Mouse (Mus musculus): Measurements from ENCODE around the gene Olfr844. TPM values are rescaled to one million over a fixed set of nuclear protein-coding genes. Genes with fewer than 3 reads are reported as not detected.

The Olfr844 gene
- not detected in 2 replicates for polyA plus RNA-seq (2012; rRNA removed)

- no peak for DNase-seq
- Histone ChIP-seq H3K4me3 (replicated peaks; ENCODE audit: extremely low read depth, low read depth, low read length) (no peak within 1 kb of the TSS), H3K4me1 (ENCODE audit: control insufficient read depth, insufficient read depth, low read length) (no peaks in the 10 kb centered on the region)
- TF ChIP-seq CTCF (IDR thresholded peaks at IDR 0.05; ENCODE audit: insufficient read depth, low read length) (no peak), POLR2A (IDR thresholded peaks at IDR 0.05; ENCODE audit: borderline replicate concordance, extremely low read depth, low read depth, low read length) (no peak)
Measured at GRCm38 (mm10) chr9:19316047-19316446, at the start of gene Olfr844. Olfr844 (plus strand) TSS chr9:19316347.

- DNase-seq: no peak
- TF ChIP-seq CTCF (IDR thresholded peaks at IDR 0.05; ENCODE audit: insufficient read depth, low read length) (no peak), POLR2A (IDR thresholded peaks at IDR 0.05; ENCODE audit: borderline replicate concordance, extremely low read depth, low read depth, low read length) (no peak)
- 74% methylated on average over 1 of the region's 1 CpGs for WGBS
- Histone ChIP-seq H3K4me1 (ENCODE audit: control insufficient read depth, insufficient read depth, low read length) (no peaks in the 10 kb centered on the region), H3K4me3 (replicated peaks; ENCODE audit: extremely low read depth, low read depth, low read length) (no peak within 1 kb of the TSS)
Measured at GRCm38 (mm10) chr9:19336157-19336556, 20.0 kb downstream of the Olfr844 start, which contains the start of gene Olfr845. Olfr845 (plus strand) TSS chr9:19336457.

- Histone ChIP-seq H3K4me1 (ENCODE audit: control insufficient read depth, insufficient read depth, low read length) (no peaks in the 10 kb centered on the region), H3K4me3 (replicated peaks; ENCODE audit: extremely low read depth, low read depth, low read length) (no peak within 1 kb of the TSS)
- 29% methylated on average over 1 of the region's 1 CpGs for WGBS
- DNase-seq: no peak
- TF ChIP-seq POLR2A (IDR thresholded peaks at IDR 0.05; ENCODE audit: borderline replicate concordance, extremely low read depth, low read depth, low read length): no peak
Measured at GRCm38 (mm10) chr9:19363905-19364304, 47.8 kb downstream of the Olfr844 start, which contains the start of gene Olfr846. Olfr846 (minus strand) TSS chr9:19364005.

Other genes with a start within 250 kb of the Olfr844 start
- not detected in 2 replicates for gene Olfr836, start 196.0 kb upstream of the Olfr844 start, polyA plus RNA-seq (2012; rRNA removed)
- not detected in 2 replicates for gene Olfr837, start 180.0 kb upstream of the Olfr844 start, polyA plus RNA-seq (2012; rRNA removed)
- gene Olfr839-ps1, start 139.0 kb upstream of the Olfr844 start, polyA plus RNA-seq (2012; rRNA removed): not detected in 2 replicates
- not detected in 2 replicates for gene Olfr843, start 64.4 kb upstream of the Olfr844 start, polyA plus RNA-seq (2012; rRNA removed)
- not detected in 2 replicates for gene Olfr845, start 20.1 kb downstream of the Olfr844 start, polyA plus RNA-seq (2012; rRNA removed)
- not detected in 2 replicates for gene Olfr846, start 47.7 kb downstream of the Olfr844 start, polyA plus RNA-seq (2012; rRNA removed)
- not detected in 2 replicates for gene Olfr847, start 62.3 kb downstream of the Olfr844 start, polyA plus RNA-seq (2012; rRNA removed)
- not detected in 2 replicates for gene Olfr849, start 123.9 kb downstream of the Olfr844 start, polyA plus RNA-seq (2012; rRNA removed)
- not detected in 2 replicates for gene Olfr850, start 161.9 kb downstream of the Olfr844 start, polyA plus RNA-seq (2012; rRNA removed)
- not detected in 2 replicates for gene Olfr851, start 176.9 kb downstream of the Olfr844 start, polyA plus RNA-seq (2012; rRNA removed)
- not detected in 2 replicates for gene Olfr853, start 224.7 kb downstream of the Olfr844 start, polyA plus RNA-seq (2012; rRNA removed)

Measured in lung, adult 2 months (tissue).